Mouse (Mus musculus): ENCODE results near the gene Oasl2. TPM values are rescaled to one million over a fixed set of nuclear protein-coding genes. Genes with fewer than 3 reads are reported as not detected.

The Oasl2 gene
- polyA plus RNA-seq, 1 experiment = 53.4 TPM

- peaks cover 62% of the 10 kb centered on the region for H3K36me3 ChIP-seq (ENCODE audit: control insufficient read depth, insufficient read depth, low read length)
- H3K4me3 ChIP-seq (ENCODE audit: low read depth, low read length) = no peak overlapping the region
- TF ChIP-seq POLR2A (IDR thresholded peaks at IDR 0.05; ENCODE audit: low read depth, low read length) (no peak), CTCF (IDR thresholded peaks at IDR 0.05; ENCODE audit: extremely low read depth, insufficient read length, insufficient replicate concordance, low read depth, low read length) (no peak)
- H3K4me1 ChIP-seq (ENCODE audit: control insufficient read depth, insufficient read depth, insufficient read length, low read length) = no peaks in the 10 kb centered on the region
- no peak overlapping the region for H3K27ac ChIP-seq (ENCODE audit: insufficient read depth, low read depth, low read length)
- no peaks in the 10 kb centered on the region for H3K27me3 ChIP-seq (ENCODE audit: control insufficient read depth, insufficient read depth, low read length)
- WGBS = 90% methylated on average over 14 of the region's 14 CpGs
These were observed 56.6 kb downstream of the Oasl2 start for GRCm38 (mm10) chr5:114953326-114953725.

GRCm38 (mm10) chr5:114958069-114958468 is 61.3 kb downstream of the Oasl2 start:
- no peaks in the 10 kb centered on the region for H3K4me1 ChIP-seq (ENCODE audit: control insufficient read depth, insufficient read depth, insufficient read length, low read length)
- 92% methylated on average over 5 of the region's 5 CpGs for WGBS
- no peak overlapping the region for H3K4me3 ChIP-seq (ENCODE audit: low read depth, low read length)
- no peak for TF ChIP-seq CTCF (IDR thresholded peaks at IDR 0.05; ENCODE audit: extremely low read depth, insufficient read length, insufficient replicate concordance, low read depth, low read length)
- no peak for TF ChIP-seq POLR2A (IDR thresholded peaks at IDR 0.05; ENCODE audit: low read depth, low read length)
- peaks cover 38% of the 10 kb centered on the region for H3K36me3 ChIP-seq (ENCODE audit: control insufficient read depth, insufficient read depth, low read length)
- no peaks in the 10 kb centered on the region for H3K27me3 ChIP-seq (ENCODE audit: control insufficient read depth, insufficient read depth, low read length)
- no peak overlapping the region for H3K27ac ChIP-seq (ENCODE audit: insufficient read depth, low read depth, low read length)

Other genes with a start within 250 kb of the Oasl2 start
- 2.4 and 2.9 TPM in 2 replicates for gene Trpv4, start 238.5 kb upstream of the Oasl2 start, polyA plus RNA-seq (2012; rRNA removed)
- 119 and 327 TPM in 2 replicates for gene Gltp, start 206.0 kb upstream of the Oasl2 start, polyA plus RNA-seq (2012; rRNA removed)
- 2.8 and 4.4 TPM in 2 replicates for gene Tchp, start 189.2 kb upstream of the Oasl2 start, polyA plus RNA-seq (2012; rRNA removed)
- gene Ankrd13a, start 122.3 kb upstream of the Oasl2 start, polyA plus RNA-seq (2012; rRNA removed) = 53.0 and 110 TPM in 2 replicates
- 16.4 and 25.1 TPM in 2 replicates for gene Git2, start 121.4 kb upstream of the Oasl2 start, polyA plus RNA-seq (2012; rRNA removed)
- gene 1500011B03Rik, start 73.5 kb upstream of the Oasl2 start, polyA plus RNA-seq (2012; rRNA removed) = 9.3 and 11.0 TPM in 2 replicates
- gene 4930519G04Rik, start 43.3 kb upstream of the Oasl2 start, polyA plus RNA-seq (2012; rRNA removed) = not detected in 2 replicates
- gene Gm9936, start 38.3 kb upstream of the Oasl2 start, polyA plus RNA-seq (2012; rRNA removed) = 0.05 TPM in 1 of 2 replicates, not detected in the other
- gene Oasl1, start 26.3 kb downstream of the Oasl2 start, polyA plus RNA-seq (2012; rRNA removed) = 88.2 and 139 TPM in 2 replicates
- 8.5 and 13.6 TPM in 2 replicates for gene 2210016L21Rik, start 45.2 kb downstream of the Oasl2 start, polyA plus RNA-seq (2012; rRNA removed)
- 24.1 and 46.9 TPM in 2 replicates for gene Hnf1a, start 74.2 kb downstream of the Oasl2 start, polyA plus RNA-seq (2012; rRNA removed)
- gene Sppl3, start 114.2 kb downstream of the Oasl2 start, polyA plus RNA-seq (2012; rRNA removed) = 36.9 and 101 TPM in 2 replicates
- not detected in 2 replicates for gene Gm10401, start 201.4 kb downstream of the Oasl2 start, polyA plus RNA-seq (2012; rRNA removed)
- 63.3 and 95.9 TPM in 2 replicates for gene Acads, start 222.4 kb downstream of the Oasl2 start, polyA plus RNA-seq (2012; rRNA removed)
- 16.9 and 26.5 TPM in 2 replicates for gene Unc119b, start 238.0 kb downstream of the Oasl2 start, polyA plus RNA-seq (2012; rRNA removed)

Data from small intestine, adult 2 months (tissue).